Mouse (Mus musculus) E14TG2a.4 (cell line): ENCODE results near the gene Fbh1.

ENCODE experiments used
- CTCF ChIP-seq: conservative IDR thresholded peaks from 2 replicates; pipeline ENCODE4 v1.5.1; 2014; ENCODE audit warnings: low read length
- NANOG ChIP-seq: IDR thresholded peaks from 2 replicates; pipeline ENCODE4 v1.6.1; 2014; ENCODE audit warnings: borderline replicate concordance, low read length, mixed read lengths
- POU5F1 ChIP-seq: IDR thresholded peaks from 2 replicates; pipeline ENCODE4 v1.6.1; 2014; ENCODE audit warnings: low read length, borderline replicate concordance

DNA sequence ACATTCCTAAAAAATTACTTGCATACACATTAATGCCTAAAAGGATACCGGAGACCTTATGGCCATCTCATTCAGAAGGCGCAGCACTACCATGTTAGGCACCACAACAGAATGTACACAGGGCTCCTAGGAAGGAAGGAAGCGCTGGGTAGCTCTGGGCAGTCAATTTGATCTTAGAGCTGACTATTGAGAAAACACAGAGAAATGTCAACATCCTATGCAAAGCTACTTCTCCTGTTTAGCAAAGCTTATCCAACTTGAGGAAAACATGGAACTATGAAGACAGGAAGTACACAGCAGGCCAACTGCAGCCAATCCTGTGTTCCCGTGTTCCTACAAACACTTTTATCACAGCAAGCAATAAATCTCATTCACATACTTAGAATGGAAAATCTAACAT is 5.7 kb downstream of the Fbh1 start:
- no peak for TF ChIP-seq CTCF
- no peak for TF ChIP-seq NANOG
- no peak for TF ChIP-seq POU5F1
